Mouse (Mus musculus): ENCODE measurements around the gene Plcz1. TPM values are rescaled to one million over a fixed set of nuclear protein-coding genes. Genes with fewer than 3 reads are reported as not detected.

The Plcz1 gene
- polyA plus RNA-seq, 1 experiment from 2014 or later, result not detected

- Histone ChIP-seq H3K4me3 (no peak overlapping the region), H3K9me3 (no peaks in the 10 kb centered on the region), H3K4me2 (no peak overlapping the region), H3K4me1 (no peaks in the 10 kb centered on the region), H3K27ac (replicated peaks) (no peak overlapping the region), H3K36me3 (no peaks in the 10 kb centered on the region), H3K27me3 (replicated peaks) (no peaks in the 10 kb centered on the region), H3K9ac (no peak overlapping the region)
- 57% methylated on average over 2 of the region's 2 CpGs for WGBS
- ATAC-seq (ENCODE audit: extremely low read depth, insufficient number of reproducible peaks, low FRiP score, low TSS enrichment), result no peak
Observed at GRCm38 (mm10) chr6:139986564-139986963, 54.7 kb downstream of the Plcz1 start.

- Histone ChIP-seq H3K27me3 (replicated peaks) (no peaks in the 10 kb centered on the region), H3K36me3 (no peaks in the 10 kb centered on the region), H3K9ac (no peak overlapping the region), H3K4me1 (no peaks in the 10 kb centered on the region), H3K27ac (replicated peaks) (no peak overlapping the region), H3K4me2 (no peak overlapping the region), H3K4me3 (no peak overlapping the region), H3K9me3 (no peaks in the 10 kb centered on the region)
- WGBS, result 82% methylated on average over 3 of the region's 3 CpGs
- no peak for ATAC-seq (ENCODE audit: extremely low read depth, insufficient number of reproducible peaks, low FRiP score, low TSS enrichment)
Observed at GRCm38 (mm10) chr6:139984069-139984468, 57.2 kb downstream of the Plcz1 start.

- H3K4me1 ChIP-seq, result no peaks in the 10 kb centered on the region
- no peaks in the 10 kb centered on the region for H3K36me3 ChIP-seq
- no peak for ATAC-seq (ENCODE audit: extremely low read depth, insufficient number of reproducible peaks, low FRiP score, low TSS enrichment)
Observed at GRCm38 (mm10) chr6:139981061-139981460, 60.2 kb downstream of the Plcz1 start.

DNA sequence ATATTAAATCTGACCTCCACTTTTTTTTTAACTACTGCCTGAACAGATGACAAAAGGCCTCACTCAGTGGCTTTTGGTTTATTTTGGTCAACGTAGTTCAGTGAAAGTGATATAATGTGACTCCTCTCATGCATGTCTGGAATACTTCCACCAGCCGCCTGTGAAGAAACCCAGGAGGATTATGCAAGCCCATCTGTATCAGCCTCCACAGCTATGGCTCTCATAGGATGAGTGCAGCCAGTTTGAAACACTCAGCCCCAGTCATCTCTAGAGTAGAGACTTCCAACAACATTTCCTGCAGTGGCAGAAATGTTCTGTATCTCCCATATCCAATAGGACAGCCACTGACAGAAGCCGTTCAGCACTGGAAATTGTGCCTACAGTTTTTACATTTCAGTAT is 63.1 kb downstream of the Plcz1 start:
- no peak overlapping the region for H3K9ac ChIP-seq
- H3K4me2 ChIP-seq, result no peak overlapping the region
- no peak overlapping the region for H3K4me3 ChIP-seq
- no peak overlapping the region for H3K27ac ChIP-seq (replicated peaks)
- no peaks in the 10 kb centered on the region for H3K36me3 ChIP-seq
- no peaks in the 10 kb centered on the region for H3K4me1 ChIP-seq
- no peak for ATAC-seq (ENCODE audit: extremely low read depth, insufficient number of reproducible peaks, low FRiP score, low TSS enrichment)
- 27% methylated on average over 3 of the region's 3 CpGs for WGBS
- H3K9me3 ChIP-seq, result no peaks in the 10 kb centered on the region
- no peaks in the 10 kb centered on the region for H3K27me3 ChIP-seq (replicated peaks)

More at GRCm38 (mm10) chr6:139981061-139981460, 60.2 kb downstream of the Plcz1 start:
- Histone ChIP-seq H3K9ac (no peak overlapping the region), H3K27ac (replicated peaks) (no peak overlapping the region), H3K4me2 (no peak overlapping the region), H3K27me3 (replicated peaks) (no peaks in the 10 kb centered on the region), H3K9me3 (no peaks in the 10 kb centered on the region), H3K4me3 (no peak overlapping the region)

GRCm38 (mm10) chr6:139974668-139975067 is 66.6 kb downstream of the Plcz1 start:
- H3K9ac ChIP-seq, result no peak overlapping the region
- H3K27ac ChIP-seq (replicated peaks), result no peak overlapping the region
- ATAC-seq (ENCODE audit: extremely low read depth, insufficient number of reproducible peaks, low FRiP score, low TSS enrichment), result no peak
- no peak overlapping the region for H3K4me2 ChIP-seq
- no peaks in the 10 kb centered on the region for H3K9me3 ChIP-seq
- H3K4me3 ChIP-seq, result no peak overlapping the region
- no peaks in the 10 kb centered on the region for H3K27me3 ChIP-seq (replicated peaks)
- H3K36me3 ChIP-seq, result no peaks in the 10 kb centered on the region
- no peaks in the 10 kb centered on the region; the same call in 1 of the 2 replicates for H3K4me1 ChIP-seq
- WGBS, result 81% methylated on average over 5 of the region's 5 CpGs

GRCm38 (mm10) chr6:139971608-139972298 is 69.5 kb downstream of the Plcz1 start:
- Histone ChIP-seq H3K4me3 (no peak overlapping the region), H3K36me3 (no peaks in the 10 kb centered on the region), H3K4me2 (no peak overlapping the region), H3K9ac (no peak overlapping the region), H3K27ac (replicated peaks) (no peak overlapping the region), H3K4me1 (peaks cover 1% of the 10 kb centered on the region; the same call in 1 of the 2 replicates), H3K27me3 (replicated peaks) (no peaks in the 10 kb centered on the region), H3K9me3 (no peaks in the 10 kb centered on the region)
- WGBS, result 63% methylated on average over 4 of the region's 4 CpGs
- ATAC-seq (ENCODE audit: extremely low read depth, insufficient number of reproducible peaks, low FRiP score, low TSS enrichment), result no peak

- Histone ChIP-seq H3K27me3 (replicated peaks) (no peaks in the 10 kb centered on the region), H3K27ac (replicated peaks) (no peak overlapping the region), H3K4me3 (no peak overlapping the region), H3K9me3 (no peaks in the 10 kb centered on the region), H3K9ac (no peak overlapping the region), H3K4me2 (no peak overlapping the region), H3K36me3 (no peaks in the 10 kb centered on the region), H3K4me1 (peaks cover 5% of the 10 kb centered on the region; the same call in 1 of the 2 replicates)
- no peak for ATAC-seq (ENCODE audit: extremely low read depth, insufficient number of reproducible peaks, low FRiP score, low TSS enrichment)
- WGBS, result 46% methylated on average over 6 of the region's 6 CpGs
Observed at GRCm38 (mm10) chr6:139966684-139967083, 74.6 kb downstream of the Plcz1 start.

DNA sequence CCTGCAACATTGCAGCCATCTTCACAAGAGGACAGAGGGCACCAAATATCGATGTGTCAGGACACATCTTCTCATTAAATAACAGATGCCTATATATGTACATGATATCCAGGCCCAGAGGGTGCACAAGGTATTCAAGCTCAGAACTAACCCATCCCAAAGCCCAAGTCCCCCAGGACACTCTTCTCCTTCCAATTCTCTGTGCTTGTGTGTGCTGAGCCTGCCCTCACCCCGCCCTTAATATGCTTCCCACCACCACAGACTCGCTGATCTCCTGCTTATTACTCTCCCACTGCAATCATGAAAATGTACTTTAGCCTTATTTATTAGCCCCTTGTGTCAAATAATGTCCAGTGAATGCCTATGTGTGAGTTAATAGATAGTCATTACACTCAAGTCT is 76.4 kb downstream of the Plcz1 start:
- Histone ChIP-seq H3K36me3 (no peaks in the 10 kb centered on the region), H3K9ac (no peak overlapping the region), H3K9me3 (no peaks in the 10 kb centered on the region), H3K4me1 (0 out of 2 replicates have a peak, but pooled peaks cover 5% of the 10 kb centered on the region), H3K4me2 (no peak overlapping the region), H3K27ac (replicated peaks) (no peak overlapping the region), H3K27me3 (replicated peaks) (no peaks in the 10 kb centered on the region), H3K4me3 (no peak overlapping the region)
- no peak for ATAC-seq (ENCODE audit: extremely low read depth, insufficient number of reproducible peaks, low FRiP score, low TSS enrichment)
- 78% methylated on average over 3 of the region's 3 CpGs for WGBS

- no peaks in the 10 kb centered on the region for H3K36me3 ChIP-seq
- no peak overlapping the region for H3K4me2 ChIP-seq
- H3K4me1 ChIP-seq, result 0 out of 2 replicates have a peak, but pooled peaks cover 5% of the 10 kb centered on the region
- 71% methylated on average over 3 of the region's 3 CpGs for WGBS
- H3K4me3 ChIP-seq, result no peak overlapping the region
- H3K27ac ChIP-seq (replicated peaks), result no peak overlapping the region
- H3K9ac ChIP-seq, result no peak overlapping the region
- no peaks in the 10 kb centered on the region for H3K27me3 ChIP-seq (replicated peaks)
- no peaks in the 10 kb centered on the region for H3K9me3 ChIP-seq
- no peak for ATAC-seq (ENCODE audit: extremely low read depth, insufficient number of reproducible peaks, low FRiP score, low TSS enrichment)
Observed at GRCm38 (mm10) chr6:139963775-139964174, 77.5 kb downstream of the Plcz1 start.

DNA sequence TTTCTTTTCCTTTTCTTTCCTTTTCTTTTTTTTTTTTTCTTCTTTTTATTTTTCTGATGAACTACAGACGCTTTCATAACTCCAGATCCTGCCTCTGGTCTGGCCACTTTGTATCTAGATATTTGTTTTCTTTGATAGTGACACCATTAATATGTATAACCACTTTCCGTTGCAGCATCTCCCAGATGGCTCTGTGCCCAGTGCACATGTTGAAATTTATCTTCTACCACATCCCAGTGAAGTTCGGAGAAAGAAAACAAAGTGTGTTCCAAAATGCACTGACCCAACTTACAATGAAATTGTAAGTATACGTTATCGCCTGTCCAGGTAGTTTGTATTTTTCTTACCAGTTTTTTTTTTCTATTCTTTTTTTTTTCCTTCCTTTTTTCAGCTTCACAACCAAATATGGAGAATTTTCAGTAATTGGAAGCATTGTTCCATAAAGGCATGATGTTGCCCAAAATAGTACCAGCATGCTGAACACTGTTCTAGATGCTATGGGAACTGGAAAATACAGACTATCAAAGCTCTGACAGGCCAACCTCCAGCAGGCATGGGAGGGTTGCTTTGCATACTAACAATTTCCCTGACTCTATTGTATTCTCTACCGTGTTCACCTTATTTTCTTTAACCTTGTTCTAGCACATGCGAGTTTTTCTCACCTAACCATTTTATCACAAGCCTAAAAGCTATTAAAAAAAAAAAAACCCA is 83.6 kb downstream of the Plcz1 start:
- 49% methylated on average over 7 of the region's 7 CpGs for WGBS
- Histone ChIP-seq H3K4me3 (no peak overlapping the region), H3K9ac (no peak overlapping the region), H3K4me1 (peaks cover 22% of the 10 kb centered on the region), H3K36me3 (no peaks in the 10 kb centered on the region), H3K9me3 (no peaks in the 10 kb centered on the region), H3K4me2 (no peak overlapping the region), H3K27ac (replicated peaks) (no peak overlapping the region), H3K27me3 (replicated peaks) (no peaks in the 10 kb centered on the region)
- ATAC-seq (ENCODE audit: extremely low read depth, insufficient number of reproducible peaks, low FRiP score, low TSS enrichment), result no peak

DNA sequence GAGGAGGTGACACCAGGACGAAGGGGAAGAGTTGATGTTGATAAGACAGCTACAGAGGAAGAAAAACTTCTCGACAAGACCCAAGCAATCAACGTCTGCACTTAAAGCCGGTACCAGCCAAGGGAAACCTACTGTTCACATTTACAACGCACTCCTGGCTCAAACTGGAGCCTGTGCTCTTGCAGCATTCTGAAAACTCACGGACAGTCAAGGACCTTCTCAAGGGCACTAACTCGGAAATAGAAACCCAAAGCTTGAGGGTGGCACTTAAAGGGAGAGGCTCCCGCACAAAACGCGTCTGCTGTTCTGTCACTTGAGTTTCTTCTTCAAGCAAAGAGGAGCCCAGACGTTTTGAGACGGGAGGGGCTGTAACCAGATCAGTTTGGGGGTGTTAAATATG is 87.7 kb downstream of the Plcz1 start:
- Histone ChIP-seq H3K9me3 (no peaks in the 10 kb centered on the region), H3K4me1 (peaks cover 22% of the 10 kb centered on the region), H3K36me3 (no peaks in the 10 kb centered on the region), H3K9ac (0 out of 2 replicates have a peak overlapping the region, but pooled peaks have one; percentile 8), H3K27ac (replicated peaks) (peak overlapping the region; percentile 72), H3K4me2 (peak overlapping the region; percentile 32), H3K4me3 (no peak overlapping the region), H3K27me3 (replicated peaks) (no peaks in the 10 kb centered on the region)
- 37% methylated on average over 12 of the region's 12 CpGs for WGBS
- ATAC-seq (ENCODE audit: extremely low read depth, insufficient number of reproducible peaks, low FRiP score, low TSS enrichment), result no peak
